Mouse (Mus musculus): ENCODE measurements around the gene Gpr108.
"Not testable (repeated sequence)": the region's sequence is repeated elsewhere in the genome, so short reads cannot be mapped to it uniquely, and the experiment has no call there.

Gpr108 gene

DNA sequence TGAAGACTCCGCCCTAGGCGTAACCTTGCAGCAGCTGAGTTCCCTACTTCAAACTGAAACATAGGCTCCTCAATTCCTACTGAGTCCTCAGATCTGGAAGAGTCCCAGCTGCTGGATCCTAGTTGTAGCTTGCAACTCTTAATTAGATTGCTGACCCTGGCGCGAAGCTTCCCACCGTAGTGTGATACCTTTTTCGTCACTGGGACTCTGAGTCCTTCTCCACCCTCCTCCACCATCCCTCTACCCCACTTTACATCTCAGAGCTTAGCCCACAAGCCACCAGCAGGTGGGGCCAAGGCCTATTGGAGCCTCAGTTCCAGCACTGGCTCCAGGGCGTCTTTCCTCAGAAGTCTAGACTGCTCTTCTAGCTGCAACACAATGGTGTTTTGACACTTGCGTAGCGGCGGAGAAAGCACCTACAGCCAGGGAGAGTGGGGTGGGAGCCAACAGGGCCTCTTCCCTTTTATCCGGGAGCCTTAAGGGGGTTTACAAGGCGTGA lies at the start of gene Gpr108:
TSS of gene Gpr108 (minus strand) at position 246 of the 499 bp plus-strand sequence.
- DNase-seq (ENCODE audit: low spot score in 2 of 2) = peak; percentile 88 to 90

DNA sequence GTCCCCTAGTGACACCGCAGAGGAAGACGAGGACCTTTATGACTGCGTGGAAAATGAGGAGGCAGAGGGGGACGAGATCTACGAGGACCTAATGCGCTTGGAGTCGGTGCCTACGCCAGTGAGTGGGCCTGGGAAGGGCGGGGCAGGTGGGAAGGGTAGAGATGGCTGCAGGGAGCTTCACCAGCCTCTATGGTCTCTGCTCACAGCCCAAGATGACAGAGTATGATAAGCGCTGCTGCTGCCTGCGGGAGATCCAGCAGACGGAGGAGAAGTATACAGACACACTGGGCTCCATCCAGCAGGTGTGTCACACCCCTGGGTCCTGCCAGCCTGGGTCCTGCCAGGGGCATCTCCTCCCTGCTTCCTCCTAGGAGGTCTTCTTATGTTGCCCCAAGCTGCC lies 48.8 kb upstream of the Gpr108 start:
- no peak for DNase-seq (ENCODE audit: low spot score in 2 of 2)

DNA sequence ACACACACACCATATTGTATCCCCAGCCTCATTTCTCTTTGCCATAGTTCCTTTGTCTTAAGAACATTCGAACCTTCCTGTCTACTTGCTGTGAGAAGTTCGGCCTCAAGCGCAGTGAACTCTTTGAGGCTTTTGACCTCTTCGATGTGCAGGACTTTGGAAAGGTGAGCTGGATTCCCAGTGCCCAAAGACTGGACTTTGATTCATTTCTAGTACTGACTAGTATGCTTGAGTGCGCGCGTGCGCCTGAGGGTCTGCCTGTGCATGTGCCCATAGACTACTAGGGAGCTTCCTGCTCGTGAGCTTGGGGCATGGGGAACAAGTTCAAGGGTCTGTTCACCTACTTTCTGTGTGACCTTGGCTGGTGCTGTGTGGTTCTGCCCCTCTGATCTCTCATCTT lies 47.7 kb upstream of the Gpr108 start:
- no peak for DNase-seq (ENCODE audit: low spot score in 2 of 2)

DNA sequence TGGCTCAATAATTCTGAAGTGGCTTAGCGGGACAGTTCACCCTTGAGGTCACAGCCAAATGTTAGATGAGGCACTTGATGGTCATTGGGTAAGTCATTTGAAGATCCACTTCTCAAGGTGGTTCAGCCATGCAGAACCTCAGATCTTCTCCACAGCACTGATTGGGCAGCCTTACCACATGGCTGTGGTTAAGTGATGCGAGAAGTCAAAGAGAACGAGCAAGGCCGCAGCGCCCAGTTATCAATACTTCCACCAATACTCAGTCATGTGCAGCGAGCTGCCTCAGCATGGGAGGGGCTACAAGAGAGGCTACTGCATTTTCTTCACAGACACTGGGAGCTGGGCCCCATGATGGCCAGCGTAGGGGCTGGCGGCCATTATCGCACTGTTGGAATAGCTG lies 44.7 kb upstream of the Gpr108 start:
- DNase-seq (ENCODE audit: low spot score in 2 of 2) = no peak

DNA sequence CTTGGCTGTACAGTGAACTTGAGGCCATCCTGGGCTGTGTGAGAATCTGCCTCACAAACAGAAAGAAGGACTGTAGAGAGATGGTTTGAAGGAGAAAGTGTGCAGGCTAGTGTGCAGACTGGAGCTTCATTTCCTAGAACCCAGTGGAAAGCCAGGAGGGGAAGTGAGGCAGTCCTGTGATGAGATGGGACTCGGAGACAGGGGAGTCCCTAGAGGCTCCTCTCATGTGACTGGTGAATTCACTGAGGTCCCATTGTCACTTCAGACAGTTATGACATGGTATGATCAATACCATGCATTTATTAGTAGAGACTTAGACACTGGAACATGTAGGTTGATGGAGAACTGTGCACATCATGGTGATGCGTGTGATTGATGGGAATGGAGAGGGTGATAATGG lies 44.1 kb upstream of the Gpr108 start:
- DNase-seq (ENCODE audit: low spot score in 2 of 2) = no peak

DNA sequence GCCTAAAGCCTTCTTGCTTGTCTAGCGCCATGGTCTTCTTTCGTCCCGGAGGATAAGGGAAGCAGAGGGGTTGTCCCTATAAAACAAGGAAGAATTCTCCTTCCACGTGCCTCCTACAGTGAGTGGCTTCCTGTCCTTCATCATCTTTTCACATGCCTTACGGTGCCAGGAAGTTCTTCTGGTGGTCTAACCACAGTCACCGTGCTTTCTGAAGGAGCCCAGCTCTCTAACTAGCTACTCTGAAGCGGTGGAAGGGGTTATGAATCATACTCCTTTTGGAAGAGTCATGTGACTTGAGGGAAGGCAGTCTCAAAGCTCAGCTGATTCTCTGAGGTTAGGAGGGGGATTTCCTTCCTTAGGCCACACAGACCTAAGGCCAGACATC lies 42.4 kb upstream of the Gpr108 start:
- DNase-seq (ENCODE audit: low spot score in 2 of 2) = no peak

DNA sequence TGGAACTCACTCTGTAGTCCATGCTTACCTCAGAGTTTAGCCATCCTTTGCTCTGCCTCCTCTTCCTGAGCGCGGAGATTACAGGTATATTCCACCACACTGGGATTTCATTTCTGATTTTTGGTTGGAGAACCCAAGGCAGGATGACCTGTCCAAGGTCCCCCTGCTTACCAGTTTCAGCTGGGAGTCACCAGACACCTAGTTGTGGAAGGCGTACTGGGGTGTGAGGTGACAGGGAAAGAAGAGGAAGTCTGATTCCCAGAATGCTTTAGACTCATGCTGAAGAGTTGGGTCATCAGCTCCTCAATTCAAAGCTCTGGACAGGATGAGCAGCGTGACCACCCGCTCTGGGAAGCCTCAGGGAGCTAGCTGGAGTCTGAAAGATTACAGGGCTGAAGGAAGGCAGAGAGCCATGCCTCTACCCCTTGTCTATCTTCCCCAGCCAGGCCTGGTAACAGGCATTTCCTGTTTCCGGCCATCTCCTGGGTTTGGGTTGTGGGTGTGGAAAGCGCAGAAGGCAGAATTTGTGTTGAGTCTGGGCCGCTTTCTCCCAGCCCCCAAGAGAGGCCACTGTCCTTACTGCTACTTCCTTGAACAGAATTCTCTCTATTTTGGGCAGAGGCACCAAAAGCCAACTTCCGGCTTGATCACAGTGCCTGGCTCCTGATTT lies 41.9 kb upstream of the Gpr108 start:
- DNase-seq (ENCODE audit: low spot score in 2 of 2) = peak; percentile 31

DNA sequence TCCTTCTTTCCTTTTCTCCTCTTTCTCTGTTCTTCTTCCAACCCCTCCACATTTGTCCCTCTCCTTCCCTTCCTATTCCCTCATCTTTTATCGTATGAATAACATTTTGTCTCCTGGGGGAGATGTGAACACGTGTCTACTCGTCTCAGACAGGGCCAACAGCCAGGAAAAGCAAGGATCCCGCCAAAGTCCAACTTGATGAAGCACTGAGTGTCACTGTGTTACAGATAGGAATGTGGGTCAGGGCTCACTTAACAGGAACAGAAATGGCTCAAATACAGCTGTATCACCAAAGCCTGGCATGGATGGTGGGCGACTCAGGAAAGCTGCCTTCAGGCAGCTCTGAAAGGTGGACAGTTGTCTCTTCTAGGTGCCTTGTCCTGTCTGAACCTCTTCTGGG lies 41.0 kb upstream of the Gpr108 start:
- no peak for DNase-seq (ENCODE audit: low spot score in 2 of 2)

DNA sequence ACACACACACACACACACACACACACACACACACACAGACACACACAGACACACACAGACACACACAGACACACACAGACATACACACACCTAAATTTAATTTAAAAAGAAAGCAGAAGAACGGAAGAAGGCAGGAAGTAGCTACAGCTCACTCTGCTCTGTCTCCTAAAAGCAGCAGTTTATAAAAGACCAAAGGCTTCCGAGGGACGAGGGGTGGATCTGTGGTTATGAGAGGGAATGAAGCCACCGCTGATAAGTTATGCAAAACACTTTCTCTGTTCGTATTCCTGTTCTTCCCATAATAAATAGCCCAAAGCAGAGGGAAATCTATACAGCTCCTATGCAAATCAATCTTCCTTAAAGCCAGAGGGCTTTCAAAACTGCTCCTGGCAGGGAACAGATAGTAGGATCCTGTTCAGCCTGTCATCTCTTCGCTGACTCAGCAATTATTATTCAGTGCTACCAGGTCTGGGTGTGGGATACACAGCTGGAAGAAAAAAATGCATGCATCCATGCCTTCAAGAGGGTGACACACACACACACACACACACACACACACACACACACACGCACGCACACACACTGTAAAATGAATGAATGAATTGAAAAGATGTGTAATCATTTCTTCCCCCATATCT lies 38.6 kb upstream of the Gpr108 start:
- peak in 1 of 2 experiments; percentile 34 for DNase-seq (ENCODE audit: low spot score in 2 of 2)

DNA sequence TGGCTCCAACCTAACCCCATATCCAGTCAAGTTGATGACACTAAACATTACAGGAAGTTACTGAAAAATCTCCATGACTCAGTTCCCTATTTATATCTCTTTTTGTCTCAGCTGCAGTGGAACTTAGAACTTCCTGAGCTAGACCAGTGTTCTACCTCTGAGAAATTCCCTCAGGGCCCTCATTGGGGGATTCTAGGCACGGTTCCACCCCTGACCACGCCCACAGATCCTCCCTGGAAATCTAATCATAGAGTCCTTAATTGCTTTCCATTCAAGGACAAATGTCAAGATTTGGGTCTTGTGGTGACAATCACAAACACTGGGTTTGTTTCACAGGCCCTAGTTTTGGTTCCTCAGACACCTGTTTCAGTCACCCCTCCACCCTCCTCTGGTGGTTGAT lies 36.8 kb upstream of the Gpr108 start:
- DNase-seq (ENCODE audit: low spot score in 2 of 2) = no peak

DNA sequence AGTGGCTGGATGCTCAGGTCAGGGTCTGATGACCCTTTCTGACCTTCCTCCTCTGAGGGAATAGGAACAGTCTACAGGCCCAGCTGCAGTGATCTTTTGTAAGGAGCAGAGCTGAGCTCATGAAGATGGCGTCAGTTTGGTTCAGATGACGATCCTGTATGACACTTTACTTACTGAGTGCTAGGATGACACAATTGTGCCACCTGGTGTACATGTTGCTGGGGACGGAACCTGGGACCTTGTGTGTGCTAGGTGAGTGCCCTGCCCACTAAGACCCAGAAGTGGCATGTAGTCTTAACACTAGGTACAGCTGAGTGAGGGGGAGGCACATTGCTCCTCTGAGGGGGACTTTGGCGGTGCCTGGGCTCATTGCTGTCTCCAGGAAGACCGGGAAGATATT lies 35.7 kb upstream of the Gpr108 start:
- no peak for DNase-seq (ENCODE audit: low spot score in 2 of 2)

DNA sequence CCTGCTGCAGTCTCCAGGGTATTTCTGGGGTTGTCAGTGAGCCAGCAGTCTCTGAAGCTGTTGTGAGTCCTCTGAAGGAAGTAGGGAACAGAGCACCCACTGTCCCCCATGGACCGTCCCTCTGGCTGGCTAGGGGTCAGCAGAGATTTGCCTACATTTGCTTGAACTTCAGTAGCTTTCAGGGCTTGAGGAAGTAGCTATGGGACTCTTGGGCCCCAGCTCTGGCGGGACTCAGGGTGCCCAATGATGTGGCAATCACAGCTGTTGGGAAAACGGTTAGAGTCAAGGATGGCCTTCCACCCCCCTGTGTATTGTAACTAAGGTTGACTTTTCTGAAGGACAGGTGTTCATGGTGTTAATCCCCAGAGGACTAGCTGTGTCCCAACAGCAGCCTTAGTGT lies 32.2 kb upstream of the Gpr108 start:
- no peak for DNase-seq (ENCODE audit: low spot score in 2 of 2)

DNA sequence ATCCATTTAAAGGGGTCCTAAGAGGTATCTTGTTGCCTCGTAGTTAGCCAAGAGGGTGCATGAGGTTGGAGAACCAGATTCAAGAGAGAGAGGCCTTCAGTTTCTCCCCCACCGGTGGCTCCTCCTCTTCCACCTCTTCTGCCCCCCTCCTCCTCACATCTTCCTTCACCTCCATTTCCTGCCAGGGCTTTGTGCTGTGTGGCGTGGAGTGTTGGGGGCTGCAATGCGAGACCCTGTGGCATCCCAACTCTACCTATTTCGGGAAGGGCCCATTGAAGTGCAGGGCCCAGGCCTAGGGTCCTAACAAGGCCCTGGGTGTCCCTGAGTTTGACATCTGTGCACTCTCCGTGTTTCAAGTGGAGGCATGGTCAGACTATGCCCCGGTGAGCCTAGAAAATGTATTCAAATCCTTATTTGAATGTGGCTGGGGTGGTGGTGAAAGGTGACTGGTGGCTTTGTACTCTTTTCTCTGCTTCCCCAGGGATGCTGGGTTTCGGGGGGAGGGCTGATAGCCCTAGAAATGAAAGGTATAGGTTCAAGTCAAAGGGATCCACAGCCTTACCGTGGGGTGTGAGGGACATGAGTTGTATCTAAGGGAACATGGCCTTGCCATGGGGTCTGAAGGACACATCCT lies 31.5 kb upstream of the Gpr108 start:
- peak; percentile 72 to 75 for DNase-seq (ENCODE audit: low spot score in 2 of 2)

DNA sequence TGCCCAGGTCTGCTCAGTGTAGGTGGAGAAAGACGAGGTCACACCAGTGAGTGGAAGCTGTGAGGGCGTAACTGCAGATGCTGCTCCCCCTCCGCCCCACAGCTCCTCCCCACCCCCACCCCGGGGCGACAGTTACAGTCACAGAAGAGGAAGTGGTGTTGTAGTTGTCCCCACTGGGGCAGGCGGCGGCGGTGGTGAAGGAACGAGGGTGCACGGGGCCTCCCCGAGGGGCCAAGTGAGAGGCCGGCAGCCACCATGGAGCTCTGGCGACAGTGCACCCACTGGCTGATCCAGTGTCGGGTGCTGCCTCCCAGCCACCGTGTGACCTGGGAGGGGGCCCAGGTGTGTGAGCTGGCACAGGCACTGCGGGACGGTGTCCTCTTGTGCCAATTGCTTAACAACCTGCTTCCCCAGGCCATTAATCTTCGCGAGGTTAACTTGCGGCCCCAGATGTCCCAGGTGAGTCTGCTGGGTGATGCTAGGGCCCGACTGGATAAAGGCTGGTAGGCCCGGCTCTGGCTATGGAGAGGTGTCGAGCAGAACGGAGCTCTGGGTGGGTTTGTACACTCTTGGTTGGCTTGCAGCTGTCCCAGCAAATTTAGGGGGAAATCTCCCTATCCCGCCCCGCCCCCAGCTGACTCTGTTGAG lies 30.8 kb upstream of the Gpr108 start, which contains the start of gene Vav1:
TSS of gene Vav1 (plus strand) at position 158 of the 648 bp plus-strand sequence.
- peak; percentile 83 to 85 for DNase-seq (ENCODE audit: low spot score in 2 of 2)

DNA sequence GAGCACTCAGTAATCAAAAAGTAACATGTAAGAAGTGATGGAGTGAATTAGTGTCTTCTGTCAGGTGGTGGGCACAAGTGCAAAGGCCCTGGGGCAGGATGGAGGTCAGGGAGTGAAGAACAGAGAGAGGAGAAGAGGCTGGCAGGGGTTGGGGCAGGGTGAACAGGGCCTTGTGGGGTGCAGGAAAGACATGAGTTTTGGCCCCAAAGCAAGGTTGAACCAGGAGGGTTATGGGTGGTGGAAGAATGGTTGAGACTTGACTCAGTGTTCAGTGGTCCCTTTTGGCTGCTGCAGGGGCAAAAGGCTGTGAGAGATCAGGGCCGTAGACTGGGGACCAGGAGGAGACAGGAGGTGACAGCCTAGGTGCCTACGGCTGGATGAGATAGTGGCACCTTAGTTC lies 30.3 kb upstream of the Gpr108 start:
- peak in 1 of 2 experiments; percentile 25 for DNase-seq (ENCODE audit: low spot score in 2 of 2)

DNA sequence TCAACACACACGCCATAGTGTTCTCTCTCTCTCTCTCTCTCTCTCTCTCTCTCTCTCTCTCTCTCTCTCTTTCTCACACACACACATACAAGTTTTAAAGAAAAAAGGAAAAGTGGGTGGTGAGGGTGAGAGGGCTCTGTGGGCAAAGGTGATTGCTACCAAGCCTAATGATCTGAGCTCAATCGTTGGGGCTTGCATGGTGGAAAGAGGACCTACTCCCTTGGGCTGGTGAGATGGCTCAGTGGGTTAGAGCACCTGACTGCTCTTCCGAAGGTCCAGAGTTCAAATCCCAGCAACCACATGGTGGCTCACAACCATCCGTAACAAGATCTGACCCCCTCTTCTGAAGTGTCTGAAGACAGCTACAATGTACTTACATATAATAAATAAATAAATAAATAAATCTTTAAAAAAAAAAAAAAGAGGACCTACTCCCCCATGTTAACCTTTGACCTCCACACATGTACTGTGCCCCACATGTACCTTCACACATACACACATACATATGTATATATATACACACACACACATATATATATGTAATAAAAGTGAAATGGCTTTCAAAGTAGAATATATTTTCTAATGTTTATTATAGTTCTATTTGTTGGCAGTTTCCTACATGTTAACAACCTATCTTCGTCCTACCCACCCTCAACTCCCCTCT lies 29.5 kb upstream of the Gpr108 start:
- not testable (repeated sequence) for DNase-seq (ENCODE audit: low spot score in 2 of 2)

DNA sequence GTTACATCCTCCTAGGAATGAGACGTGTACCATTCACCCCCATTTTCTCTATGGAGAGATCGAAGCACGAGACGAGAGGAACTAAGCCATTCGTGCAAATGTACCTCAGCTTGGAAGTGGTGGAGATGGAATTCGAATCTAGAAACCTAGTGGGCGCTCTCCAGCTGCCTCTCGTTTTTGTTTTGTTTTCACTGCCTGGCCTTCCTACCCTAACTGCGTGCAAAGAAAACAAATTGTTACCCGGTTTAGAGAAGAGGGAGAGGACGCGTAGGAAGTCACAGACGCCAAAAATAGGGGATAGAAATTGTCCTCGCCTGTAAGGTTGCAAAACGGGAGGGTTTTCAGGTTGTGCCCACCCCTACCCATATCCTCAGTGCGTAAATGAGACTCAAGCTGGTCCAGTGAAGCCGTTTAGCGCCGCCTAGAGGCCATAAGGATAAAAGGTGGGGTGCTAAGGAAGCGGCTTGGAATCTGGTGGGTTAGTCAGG lies 28.4 kb upstream of the Gpr108 start:
- peak; percentile 49 to 71 for DNase-seq (ENCODE audit: low spot score in 2 of 2)

DNA sequence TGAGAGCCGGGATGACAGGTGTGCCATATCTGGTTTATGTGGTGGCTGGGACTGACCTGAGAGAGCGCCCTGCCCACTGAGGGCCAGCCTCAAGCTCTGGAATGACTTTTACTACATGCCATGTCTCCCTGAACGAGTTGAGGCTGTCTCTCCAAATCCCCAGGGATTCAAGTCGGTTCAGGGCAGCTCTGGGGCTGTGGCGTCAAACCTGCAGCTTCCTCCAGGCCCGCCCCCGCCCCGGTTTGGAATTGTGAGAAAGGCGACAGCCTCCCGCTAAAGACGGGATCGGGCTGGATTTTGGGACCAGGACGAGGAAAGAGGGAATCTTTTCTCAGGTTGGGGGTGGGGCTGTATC lies 27.7 kb upstream of the Gpr108 start:
- DNase-seq (ENCODE audit: low spot score in 2 of 2) = no peak

DNA sequence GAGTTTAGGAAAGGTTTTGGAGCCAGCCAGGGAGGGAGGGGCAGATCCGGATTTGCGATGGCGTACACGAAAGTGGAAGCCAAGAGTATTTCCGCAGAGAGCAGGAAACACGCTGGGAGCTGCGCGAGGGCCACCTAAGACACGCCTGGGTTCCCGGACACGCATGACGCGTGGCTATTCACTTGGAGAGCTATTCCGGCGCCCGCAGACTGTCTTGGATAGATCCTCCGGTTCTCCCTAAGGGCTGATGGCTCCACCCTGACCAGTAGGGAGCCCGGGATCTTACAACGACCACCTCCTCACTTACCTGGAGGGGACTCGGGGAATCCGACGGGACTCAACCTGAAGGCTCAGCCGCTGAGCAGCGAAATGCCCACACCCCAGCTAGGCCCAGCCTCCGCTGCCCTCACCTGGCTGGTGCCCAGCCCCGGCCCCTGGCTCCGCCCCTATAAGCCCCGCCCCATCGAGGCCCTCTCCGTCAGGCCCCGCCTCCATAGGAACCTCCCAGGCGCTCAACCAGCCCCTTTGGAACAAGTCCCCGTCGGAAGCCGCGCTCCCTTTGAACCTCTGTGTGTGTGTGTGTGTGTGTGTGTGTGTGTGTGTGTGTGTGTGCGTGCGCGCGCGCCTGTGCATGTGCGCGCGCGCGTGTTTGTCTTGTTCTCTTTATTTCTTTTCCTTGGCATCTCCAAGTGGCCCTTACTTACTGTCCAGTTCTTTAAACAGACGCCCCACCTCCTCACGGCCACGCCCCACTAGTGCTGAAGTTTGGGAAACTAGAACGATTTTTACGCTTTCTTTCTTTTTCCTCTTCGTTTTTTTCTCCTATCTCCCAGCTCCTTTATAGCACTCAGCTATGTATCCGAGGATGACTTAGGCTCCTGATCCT lies 27.1 kb upstream of the Gpr108 start:
- peak; percentile 79 to 82 for DNase-seq (ENCODE audit: low spot score in 2 of 2)

DNA sequence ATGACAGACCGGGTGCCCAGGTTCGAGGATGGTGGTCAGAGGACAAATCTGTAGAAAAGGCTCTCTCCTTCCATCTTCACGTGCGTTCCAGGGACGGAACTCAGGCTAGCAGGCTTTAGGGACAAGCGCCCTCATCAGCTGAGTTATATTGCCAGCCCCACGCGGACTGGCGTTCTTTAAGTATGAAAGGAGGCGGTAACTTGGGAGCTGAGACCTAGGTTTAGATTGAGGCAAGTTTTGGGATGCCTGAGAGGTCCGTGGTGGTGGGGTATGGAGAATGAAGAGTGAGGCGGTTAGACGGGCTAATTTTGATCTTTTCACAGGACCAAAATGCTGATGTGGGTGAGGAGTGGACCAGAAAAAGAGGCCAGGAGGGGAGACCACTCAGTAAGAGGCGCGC lies 26.4 kb upstream of the Gpr108 start:
- DNase-seq (ENCODE audit: low spot score in 2 of 2) = no peak

DNA sequence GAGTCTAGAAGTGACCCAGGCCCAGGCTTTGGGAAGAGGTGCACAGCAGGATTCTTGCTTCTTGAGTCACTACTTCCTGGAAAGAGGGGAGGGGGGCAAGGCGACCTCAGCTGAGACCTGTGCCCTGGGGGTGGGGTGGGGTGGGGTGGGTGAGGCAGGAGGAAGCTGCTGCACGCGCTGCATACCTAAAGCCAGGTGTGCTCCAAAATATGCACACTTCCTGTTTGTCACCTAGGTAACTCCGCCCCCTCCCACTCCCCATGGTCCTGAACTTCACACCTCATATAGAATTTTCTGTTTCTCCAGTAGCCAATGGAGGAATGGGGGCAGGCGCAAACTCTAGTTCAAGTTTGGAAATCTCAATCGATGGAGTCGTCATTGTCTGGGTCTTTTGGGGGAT lies 25.6 kb upstream of the Gpr108 start:
- DNase-seq (ENCODE audit: low spot score in 2 of 2) = no peak
